Mouse (Mus musculus) thymus, adult 18-20 months (tissue): Measurements from ENCODE around the gene Kcnh3.

Source experiments
- DNase-seq, 2 experiments: peaks; one replicate each; pipeline ENCODE4 v3.0.0; 2022; ENCODE audit warnings: mixed read lengths in 2 of 2

Kcnh3 gene

DNA sequence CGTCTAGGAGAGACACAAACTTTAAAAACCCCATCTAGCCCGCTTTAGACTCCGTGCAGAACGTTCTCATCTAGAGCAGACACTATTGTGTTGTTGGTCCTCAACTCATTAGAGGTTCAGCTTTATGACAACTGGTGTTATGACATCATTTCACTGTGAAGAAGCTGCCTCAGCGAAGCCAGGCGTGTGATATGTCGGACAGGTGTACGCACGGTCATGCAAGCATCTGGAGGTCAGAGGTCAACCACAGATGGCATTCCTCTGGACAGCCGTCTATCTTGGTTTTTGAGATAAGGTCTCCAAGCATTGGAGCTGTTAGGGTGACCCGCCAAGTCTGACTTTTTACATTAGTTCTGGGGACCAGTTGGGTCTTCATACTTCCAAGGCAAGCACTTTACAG is 65.9 kb downstream of the Kcnh3 start:
- DNase-seq: no peak
